Mouse (Mus musculus) forebrain, embryonic 10.5 days (tissue): ENCODE measurements around the gene Nphp3. TPM values are rescaled to one million over a fixed set of nuclear protein-coding genes. Genes with fewer than 3 reads are reported as not detected.

Source experiments
- DNase-seq: peaks from one replicate; pipeline ENCODE4 v3.0.0-alpha.2; 2017; ENCODE audit warnings: low spot score; ENCODE audit errors: extremely low spot score
- H3K27ac ChIP-seq: fragments of 300-500 bp; sonication (generic); 2 replicates; pipeline ENCODE4 v1.5.1; 2016; ENCODE audit warnings: mild to moderate bottlenecking
- H3K27me3 ChIP-seq: fragments of 300-500 bp; sonication (generic); 2 replicates; pipeline ENCODE4 v1.6.1; 2016; ENCODE audit warnings: mild to moderate bottlenecking; ENCODE audit not compliant: poor library complexity, severe bottlenecking
- H3K36me3 ChIP-seq: fragments of 300-500 bp; sonication (generic); replicated peaks from 2 replicates; pipeline ENCODE4 v1.6.1; 2016; ENCODE audit warnings: mild to moderate bottlenecking, moderate library complexity
- H3K4me1 ChIP-seq: fragments of 300-500 bp; sonication (generic); 2 replicates; pipeline ENCODE4 v1.6.1; 2016
- H3K4me3 ChIP-seq: fragments of 300-500 bp; sonication (generic); 2 replicates; pipeline ENCODE4 v1.5.1; 2016; ENCODE audit warnings: mild to moderate bottlenecking, moderate library complexity
- H3K9me3 ChIP-seq: fragments of 300-500 bp; sonication (generic); 2 replicates; pipeline ENCODE4 v1.6.1; 2016; ENCODE audit warnings: mild to moderate bottlenecking, moderate library complexity
- WGBS: fragments of 180-500 bp; shearing (Covaris S2); methylation state at CpG from one replicate; pipeline ENCODE4 v1.1.7; 2016; 5-methylcytosine and 5-hydroxymethylcytosine counted together
- polyA plus RNA-seq: library from polyadenylated mRNA; unstranded; fragments of >200 nt; fragmentation: Nextera tagmentation; extraction: Ambion mirVana; gene quantifications from 2 replicates; pipeline ENCODE4 v1.2.1, GENCODE M21; 2016

The Nphp3 gene
- polyA plus RNA-seq, 1 experiment from 2014 or later: 4.4 TPM

GRCm38 (mm10) chr9:104035261-104036015, 33.1 kb downstream of the Nphp3 start:
- Histone ChIP-seq H3K27ac (no peak overlapping the region), H3K4me1 (0 out of 2 replicates have a peak, but pooled peaks cover 5% of the 10 kb centered on the region), H3K27me3 (no peaks in the 10 kb centered on the region)

GRCm38 (mm10) chr9:104038266-104038665, 35.9 kb downstream of the Nphp3 start:
- H3K36me3 ChIP-seq: peaks cover 43% of the 10 kb centered on the region
- no peak for DNase-seq

More at GRCm38 (mm10) chr9:104035261-104036015, 33.1 kb downstream of the Nphp3 start:
- DNase-seq: peak; percentile 69
- Histone ChIP-seq H3K4me3 (no peak overlapping the region), H3K9me3 (no peaks in the 10 kb centered on the region), H3K36me3 (peaks cover 40% of the 10 kb centered on the region)
- 53% methylated on average over 24 of the region's 24 CpGs for WGBS

GRCm38 (mm10) chr9:104039031-104039695, 36.8 kb downstream of the Nphp3 start:
- Histone ChIP-seq H3K27ac (no peak overlapping the region), H3K36me3 (peaks cover 42% of the 10 kb centered on the region), H3K9me3 (no peaks in the 10 kb centered on the region), H3K27me3 (no peaks in the 10 kb centered on the region), H3K4me1 (0 out of 2 replicates have a peak, but pooled peaks cover 5% of the 10 kb centered on the region), H3K4me3 (no peak overlapping the region)
- DNase-seq: no peak
- WGBS: 93% methylated on average over 21 of the region's 21 CpGs

More at GRCm38 (mm10) chr9:104038266-104038665, 35.9 kb downstream of the Nphp3 start:
- no peaks in the 10 kb centered on the region for H3K27me3 ChIP-seq
- 0 out of 2 replicates have a peak, but pooled peaks cover 5% of the 10 kb centered on the region for H3K4me1 ChIP-seq
- no peaks in the 10 kb centered on the region for H3K9me3 ChIP-seq
- H3K27ac ChIP-seq: no peak overlapping the region
- H3K4me3 ChIP-seq: no peak overlapping the region
- 91% methylated on average over 13 of the region's 13 CpGs for WGBS

DNA sequence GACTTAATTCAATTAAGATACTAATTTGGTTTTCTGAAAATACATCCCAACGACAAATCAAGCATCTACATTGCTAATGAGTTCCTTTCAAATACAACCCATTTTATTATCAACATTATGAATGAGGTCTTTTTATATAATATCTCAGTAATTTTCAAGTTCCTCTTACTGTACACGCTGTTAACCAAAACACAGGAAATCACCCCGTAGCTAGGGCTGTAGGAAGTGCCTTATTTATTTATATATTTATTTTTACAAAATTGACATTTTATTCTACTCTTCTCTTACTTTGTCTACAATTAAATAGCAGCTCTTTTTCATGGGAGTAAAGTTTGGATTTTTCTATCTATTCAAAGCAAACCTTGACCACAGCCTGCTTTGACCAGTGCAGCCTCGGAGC, 37.4 kb downstream of the Nphp3 start:
- DNase-seq: no peak
- no peaks in the 10 kb centered on the region for H3K9me3 ChIP-seq
- no peak overlapping the region for H3K27ac ChIP-seq
- H3K4me3 ChIP-seq: no peak overlapping the region
- no peaks in the 10 kb centered on the region for H3K27me3 ChIP-seq
- 0 out of 2 replicates have a peak, but pooled peaks cover 5% of the 10 kb centered on the region for H3K4me1 ChIP-seq
- WGBS: 94% methylated on average over 4 of the region's 4 CpGs
- peaks cover 42% of the 10 kb centered on the region for H3K36me3 ChIP-seq

- 85% methylated on average over 2 of the region's 2 CpGs for WGBS
- 0 out of 2 replicates have a peak, but pooled peaks cover 2% of the 10 kb centered on the region for H3K4me1 ChIP-seq
These were observed 38.0 kb downstream of the Nphp3 start, which contains the start of gene Gm28305 for GRCm38 (mm10) chr9:104040362-104040761. Gene Gm28305, plus strand, starts transcription at chr9:104040662.

GRCm38 (mm10) chr9:104043676-104044075, 41.3 kb downstream of the Nphp3 start:
- WGBS: 86% methylated on average over 4 of the region's 4 CpGs
- Histone ChIP-seq H3K27me3 (no peaks in the 10 kb centered on the region), H3K4me1 (no peaks in the 10 kb centered on the region), H3K9me3 (no peaks in the 10 kb centered on the region), H3K4me3 (no peak overlapping the region), H3K27ac (no peak overlapping the region), H3K36me3 (peaks cover 51% of the 10 kb centered on the region)
- DNase-seq: no peak

More at GRCm38 (mm10) chr9:104040362-104040761, 38.0 kb downstream of the Nphp3 start, which contains the start of gene Gm28305:
- Histone ChIP-seq H3K27me3 (no peaks in the 10 kb centered on the region), H3K36me3 (peaks cover 44% of the 10 kb centered on the region), H3K27ac (no peak within 1 kb of the TSS), H3K4me3 (no peak within 1 kb of the TSS), H3K9me3 (no peaks in the 10 kb centered on the region)
- DNase-seq: no peak

DNA sequence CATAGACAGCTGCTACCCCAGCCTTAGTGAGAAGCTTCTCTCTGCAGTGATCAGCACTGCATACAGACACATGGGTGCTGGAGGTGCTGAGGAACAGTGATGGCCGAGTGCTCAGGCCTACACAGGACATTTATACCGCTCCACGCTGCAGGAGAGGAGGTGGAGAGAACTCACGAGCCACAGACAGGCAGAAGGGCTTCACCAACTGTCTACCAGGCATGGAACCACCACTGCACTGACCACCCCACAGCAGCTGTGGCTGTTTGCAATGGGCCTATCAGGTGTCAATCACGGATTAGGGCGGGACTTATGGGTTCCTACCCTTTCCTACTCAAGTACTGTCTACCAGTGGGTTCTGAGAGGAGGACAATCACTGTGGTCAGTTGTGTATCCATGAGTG, 48.7 kb downstream of the Nphp3 start:
- H3K36me3 ChIP-seq: peaks cover 98% of the 10 kb centered on the region
- H3K27me3 ChIP-seq: no peaks in the 10 kb centered on the region
- no peaks in the 10 kb centered on the region for H3K9me3 ChIP-seq
- 90% methylated on average over 6 of the region's 6 CpGs for WGBS
- H3K4me1 ChIP-seq: no peaks in the 10 kb centered on the region
- no peak for DNase-seq
- no peak overlapping the region for H3K27ac ChIP-seq
- no peak overlapping the region for H3K4me3 ChIP-seq

- Histone ChIP-seq H3K36me3 (peaks cover 33% of the 10 kb centered on the region), H3K27ac (peak within 1 kb of the TSS; percentile 92), H3K27me3 (no peaks in the 10 kb centered on the region), H3K4me1 (peaks cover 21% of the 10 kb centered on the region), H3K4me3 (peak within 1 kb of the TSS; percentile 97), H3K9me3 (no peaks in the 10 kb centered on the region)
- under 1% methylated on average over 59 of the region's 59 CpGs for WGBS
- peak; percentile 67 for DNase-seq
These were observed 60.3 kb downstream of the Nphp3 start, which contains the start of gene Uba5 for GRCm38 (mm10) chr9:104062430-104063243. Gene Uba5, minus strand, starts transcription at chr9:104063134.

GRCm38 (mm10) chr9:104063244-104063961, 61.1 kb downstream of the Nphp3 start, which contains the start of gene Acad11:
Gene Acad11, plus strand, starts transcription at chr9:104063377.
- DNase-seq: peak; percentile 88
- under 1% methylated on average over 30 of the region's 30 CpGs for WGBS
- Histone ChIP-seq H3K4me3 (peak within 1 kb of the TSS; percentile 97), H3K27me3 (no peaks in the 10 kb centered on the region), H3K27ac (peak within 1 kb of the TSS; percentile 92), H3K9me3 (no peaks in the 10 kb centered on the region), H3K4me1 (peaks cover 21% of the 10 kb centered on the region), H3K36me3 (peaks cover 25% of the 10 kb centered on the region)

GRCm38 (mm10) chr9:104064571-104064970, 62.2 kb downstream of the Nphp3 start:
- peaks cover 21% of the 10 kb centered on the region for H3K4me1 ChIP-seq
- H3K4me3 ChIP-seq: no peak overlapping the region
- no peaks in the 10 kb centered on the region for H3K27me3 ChIP-seq
- 49% methylated on average over 1 of the region's 1 CpGs for WGBS
- DNase-seq: no peak
- H3K9me3 ChIP-seq: no peaks in the 10 kb centered on the region
- H3K27ac ChIP-seq: no peak overlapping the region
- H3K36me3 ChIP-seq: peaks cover 19% of the 10 kb centered on the region

DNA sequence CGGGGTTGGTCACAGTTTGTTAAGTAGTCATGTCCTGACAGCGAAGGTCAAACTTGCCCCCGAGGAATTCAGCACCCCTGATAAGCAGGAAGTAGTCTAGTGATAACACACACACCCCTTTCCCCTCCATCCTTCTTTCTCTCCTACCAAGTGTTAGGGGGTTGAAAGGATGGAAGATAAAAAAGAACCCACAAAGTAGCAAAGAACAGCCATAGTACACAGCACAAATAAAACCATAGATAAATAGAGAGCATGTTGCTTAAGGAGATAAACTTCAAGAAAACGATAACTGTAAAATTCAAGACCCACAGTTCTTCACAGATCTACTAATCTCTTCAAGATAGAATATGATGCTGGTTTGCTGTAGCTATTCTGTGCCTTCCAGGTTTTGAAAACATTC, 67.9 kb downstream of the Nphp3 start:
- 81% methylated on average over 4 of the region's 4 CpGs for WGBS
- Histone ChIP-seq H3K4me1 (no peaks in the 10 kb centered on the region), H3K36me3 (no peaks in the 10 kb centered on the region), H3K9me3 (no peaks in the 10 kb centered on the region), H3K27me3 (no peaks in the 10 kb centered on the region), H3K4me3 (no peak overlapping the region), H3K27ac (no peak overlapping the region)
- DNase-seq: no peak
